Mouse (Mus musculus): ENCODE results near the gene Serinc2. TPM values are rescaled to one million over a fixed set of nuclear protein-coding genes. Genes with fewer than 3 reads are reported as not detected.
A peak's percentile ranks its signal among the peaks of the same experiment; 100 is the strongest.

The Serinc2 gene
- polyA plus RNA-seq, 1 experiment, result 356 TPM

- no peak overlapping the region for H3K4me3 ChIP-seq (ENCODE audit: low read depth, low read length)
- WGBS, result 89% methylated on average over 13 of the region's 13 CpGs
- no peaks in the 10 kb centered on the region for H3K36me3 ChIP-seq (ENCODE audit: control insufficient read depth, insufficient read depth, low read length)
- no peaks in the 10 kb centered on the region for H3K27me3 ChIP-seq (ENCODE audit: control insufficient read depth, insufficient read depth, low read length)
- H3K4me1 ChIP-seq (ENCODE audit: control insufficient read depth, insufficient read depth, insufficient read length, low read length), result no peaks in the 10 kb centered on the region; the same call in 1 of the 2 replicates
- no peak overlapping the region for H3K27ac ChIP-seq (ENCODE audit: insufficient read depth, low read depth, low read length)
- no peak for TF ChIP-seq CTCF (IDR thresholded peaks at IDR 0.05; ENCODE audit: extremely low read depth, insufficient read length, insufficient replicate concordance, low read depth, low read length)
- no peak for TF ChIP-seq POLR2A (IDR thresholded peaks at IDR 0.05; ENCODE audit: low read depth, low read length)
These were observed 17.4 kb upstream of the Serinc2 start for GRCm38 (mm10) chr4:130296243-130296965.

DNA sequence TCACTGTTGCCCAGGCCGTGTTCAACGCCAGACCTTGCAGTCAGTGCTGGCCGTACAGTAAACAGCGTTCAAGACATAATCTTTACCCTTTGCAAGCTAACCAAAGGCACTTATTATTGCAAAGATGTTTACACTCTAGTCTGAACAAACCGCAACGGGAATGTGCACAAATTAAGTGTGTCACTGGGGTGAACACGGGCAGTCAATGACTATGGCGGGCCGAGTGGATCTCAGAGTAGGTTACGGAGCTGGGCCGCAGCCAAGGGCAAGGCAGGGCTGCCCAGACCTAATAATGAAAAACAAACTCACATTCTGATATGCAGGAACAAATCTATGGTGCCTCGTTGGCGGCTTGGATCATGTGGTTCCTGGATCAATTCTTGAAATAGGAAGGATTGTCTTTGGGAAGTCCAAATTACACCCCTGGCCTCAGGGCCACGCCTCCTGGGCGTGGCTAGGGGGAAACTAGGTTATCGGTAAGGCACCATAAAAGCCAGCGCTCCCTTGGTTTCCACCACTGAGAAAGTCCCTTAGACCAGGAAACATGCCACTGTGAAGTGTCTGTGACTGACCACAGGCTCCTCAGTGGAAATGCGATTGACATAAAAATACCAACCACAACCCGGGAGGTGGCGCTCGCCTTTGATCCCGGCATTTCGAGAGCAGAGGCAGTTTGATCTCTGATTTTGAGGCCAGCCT, 16.2 kb upstream of the Serinc2 start:
- WGBS, result 23% methylated on average over 23 of the region's 23 CpGs
- H3K36me3 ChIP-seq (ENCODE audit: control insufficient read depth, insufficient read depth, low read length), result no peaks in the 10 kb centered on the region
- H3K4me3 ChIP-seq (ENCODE audit: low read depth, low read length), result no peak overlapping the region
- H3K27me3 ChIP-seq (ENCODE audit: control insufficient read depth, insufficient read depth, low read length), result no peaks in the 10 kb centered on the region
- no peaks in the 10 kb centered on the region; the same call in 1 of the 2 replicates for H3K4me1 ChIP-seq (ENCODE audit: control insufficient read depth, insufficient read depth, insufficient read length, low read length)
- TF ChIP-seq CTCF (IDR thresholded peaks at IDR 0.05; ENCODE audit: extremely low read depth, insufficient read length, insufficient replicate concordance, low read depth, low read length), result peak; percentile 46; the same call in 1 of the 2 replicates
- no peak for TF ChIP-seq POLR2A (IDR thresholded peaks at IDR 0.05; ENCODE audit: low read depth, low read length)
- H3K27ac ChIP-seq (ENCODE audit: insufficient read depth, low read depth, low read length), result no peak overlapping the region

GRCm38 (mm10) chr4:130294513-130294912, 15.5 kb upstream of the Serinc2 start:
- WGBS, result 72% methylated on average over 8 of the region's 8 CpGs
- Histone ChIP-seq H3K27ac (ENCODE audit: insufficient read depth, low read depth, low read length) (no peak overlapping the region), H3K4me3 (ENCODE audit: low read depth, low read length) (no peak overlapping the region), H3K4me1 (ENCODE audit: control insufficient read depth, insufficient read depth, insufficient read length, low read length) (no peaks in the 10 kb centered on the region; the same call in 1 of the 2 replicates), H3K36me3 (ENCODE audit: control insufficient read depth, insufficient read depth, low read length) (no peaks in the 10 kb centered on the region), H3K27me3 (ENCODE audit: control insufficient read depth, insufficient read depth, low read length) (no peaks in the 10 kb centered on the region)
- no peak for TF ChIP-seq POLR2A (IDR thresholded peaks at IDR 0.05; ENCODE audit: low read depth, low read length)
- no peak for TF ChIP-seq CTCF (IDR thresholded peaks at IDR 0.05; ENCODE audit: extremely low read depth, insufficient read length, insufficient replicate concordance, low read depth, low read length)

- TF ChIP-seq CTCF (IDR thresholded peaks at IDR 0.05; ENCODE audit: extremely low read depth, insufficient read length, insufficient replicate concordance, low read depth, low read length) (peak; percentile 97), POLR2A (IDR thresholded peaks at IDR 0.05; ENCODE audit: low read depth, low read length) (no peak)
- Histone ChIP-seq H3K4me1 (ENCODE audit: control insufficient read depth, insufficient read depth, insufficient read length, low read length) (no peaks in the 10 kb centered on the region; the same call in 1 of the 2 replicates), H3K27ac (ENCODE audit: insufficient read depth, low read depth, low read length) (no peak overlapping the region), H3K27me3 (ENCODE audit: control insufficient read depth, insufficient read depth, low read length) (no peaks in the 10 kb centered on the region), H3K36me3 (ENCODE audit: control insufficient read depth, insufficient read depth, low read length) (no peaks in the 10 kb centered on the region), H3K4me3 (ENCODE audit: low read depth, low read length) (no peak overlapping the region)
- 1% methylated on average over 4 of the region's 4 CpGs for WGBS
These were observed 13.3 kb upstream of the Serinc2 start for GRCm38 (mm10) chr4:130292271-130292670.

GRCm38 (mm10) chr4:130289824-130290223, 10.8 kb upstream of the Serinc2 start:
- Histone ChIP-seq H3K36me3 (ENCODE audit: control insufficient read depth, insufficient read depth, low read length) (no peaks in the 10 kb centered on the region), H3K4me1 (ENCODE audit: control insufficient read depth, insufficient read depth, insufficient read length, low read length) (no peaks in the 10 kb centered on the region), H3K27ac (ENCODE audit: insufficient read depth, low read depth, low read length) (no peak overlapping the region), H3K4me3 (ENCODE audit: low read depth, low read length) (no peak overlapping the region), H3K27me3 (ENCODE audit: control insufficient read depth, insufficient read depth, low read length) (no peaks in the 10 kb centered on the region)
- TF ChIP-seq POLR2A (IDR thresholded peaks at IDR 0.05; ENCODE audit: low read depth, low read length), result no peak
- TF ChIP-seq CTCF (IDR thresholded peaks at IDR 0.05; ENCODE audit: extremely low read depth, insufficient read length, insufficient replicate concordance, low read depth, low read length), result no peak
- 80% methylated on average over 3 of the region's 3 CpGs for WGBS

DNA sequence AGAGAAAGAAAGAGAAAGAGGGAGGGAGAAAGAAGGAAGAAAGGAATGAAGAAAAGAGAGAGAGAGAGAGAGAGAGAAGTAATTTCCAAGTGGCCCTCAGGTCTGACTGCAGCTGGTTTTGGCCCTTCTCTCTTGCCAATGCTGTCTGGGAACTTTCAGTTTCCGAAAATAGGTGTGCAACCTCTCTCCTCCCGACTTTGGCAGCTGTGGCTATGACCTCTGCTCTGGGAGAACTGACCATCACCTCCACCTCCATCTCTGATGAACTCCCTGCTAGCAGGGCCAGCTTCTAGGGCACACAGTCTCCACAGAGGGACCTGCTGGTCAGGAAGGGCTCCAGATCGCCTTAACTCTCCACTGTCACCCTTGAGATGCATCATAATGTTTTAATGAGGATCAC, 7.5 kb upstream of the Serinc2 start:
- Histone ChIP-seq H3K27ac (ENCODE audit: insufficient read depth, low read depth, low read length) (no peak overlapping the region), H3K36me3 (ENCODE audit: control insufficient read depth, insufficient read depth, low read length) (no peaks in the 10 kb centered on the region), H3K27me3 (ENCODE audit: control insufficient read depth, insufficient read depth, low read length) (no peaks in the 10 kb centered on the region), H3K4me3 (ENCODE audit: low read depth, low read length) (no peak overlapping the region), H3K4me1 (ENCODE audit: control insufficient read depth, insufficient read depth, insufficient read length, low read length) (no peaks in the 10 kb centered on the region)
- 48% methylated on average over 3 of the region's 3 CpGs for WGBS
- no peak for TF ChIP-seq CTCF (IDR thresholded peaks at IDR 0.05; ENCODE audit: extremely low read depth, insufficient read length, insufficient replicate concordance, low read depth, low read length)
- no peak for TF ChIP-seq POLR2A (IDR thresholded peaks at IDR 0.05; ENCODE audit: low read depth, low read length)

DNA sequence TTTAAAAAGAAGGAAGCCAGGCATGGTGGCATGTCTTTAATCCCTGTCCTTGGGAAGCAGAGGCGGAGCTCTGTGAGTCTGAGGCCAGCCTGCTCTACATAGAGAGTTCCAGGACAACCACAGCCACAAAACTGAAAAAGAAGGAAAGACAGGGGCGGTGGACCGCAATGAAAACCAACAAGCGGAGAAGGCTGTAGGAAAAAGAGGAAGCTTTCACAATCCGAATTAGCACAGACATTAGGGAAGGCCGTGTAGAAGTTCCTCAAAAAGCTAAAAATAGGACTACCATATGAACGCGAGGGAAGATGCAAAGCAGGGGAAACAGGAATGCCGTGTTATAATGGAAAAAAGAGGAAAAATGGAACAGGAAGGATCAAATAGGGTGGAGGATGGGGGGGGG, 4.8 kb upstream of the Serinc2 start:
- 76% methylated on average over 9 of the region's 9 CpGs for WGBS
- no peak for TF ChIP-seq POLR2A (IDR thresholded peaks at IDR 0.05; ENCODE audit: low read depth, low read length)
- TF ChIP-seq CTCF (IDR thresholded peaks at IDR 0.05; ENCODE audit: extremely low read depth, insufficient read length, insufficient replicate concordance, low read depth, low read length), result no peak
- no peak overlapping the region for H3K27ac ChIP-seq (ENCODE audit: insufficient read depth, low read depth, low read length)
- no peaks in the 10 kb centered on the region for H3K27me3 ChIP-seq (ENCODE audit: control insufficient read depth, insufficient read depth, low read length)
- no peaks in the 10 kb centered on the region for H3K36me3 ChIP-seq (ENCODE audit: control insufficient read depth, insufficient read depth, low read length)
- H3K4me1 ChIP-seq (ENCODE audit: control insufficient read depth, insufficient read depth, insufficient read length, low read length), result no peaks in the 10 kb centered on the region
- H3K4me3 ChIP-seq (ENCODE audit: low read depth, low read length), result no peak overlapping the region

Measured in small intestine, adult 2 months (tissue).